Mouse (Mus musculus): ENCODE measurements around the gene Ppp1r1a.
A peak's percentile ranks its signal among the peaks of the same experiment; 100 is the strongest.

Gene Ppp1r1a

DNA sequence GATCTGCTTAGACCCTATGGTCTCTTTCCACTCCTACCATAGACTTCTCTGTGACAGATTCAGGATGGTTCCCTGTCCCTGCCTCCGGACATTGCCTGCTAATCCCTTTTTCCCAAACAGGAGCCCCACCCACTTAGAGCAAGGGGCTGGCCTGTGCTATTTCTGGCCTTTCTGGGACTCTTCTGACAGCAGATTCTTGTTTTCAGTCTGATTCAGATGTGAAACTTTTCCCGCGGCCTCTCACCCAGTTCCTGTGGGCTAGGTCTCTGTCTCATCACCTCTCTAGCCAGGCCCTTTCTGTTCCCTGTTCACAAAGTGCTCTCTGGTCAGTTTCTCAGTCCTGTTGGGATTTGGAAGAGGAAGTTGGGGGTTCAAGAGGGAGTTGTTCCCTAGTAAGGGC is 22.9 kb downstream of the Ppp1r1a start:
- DNase-seq (ENCODE audit: low spot score): no peak

DNA sequence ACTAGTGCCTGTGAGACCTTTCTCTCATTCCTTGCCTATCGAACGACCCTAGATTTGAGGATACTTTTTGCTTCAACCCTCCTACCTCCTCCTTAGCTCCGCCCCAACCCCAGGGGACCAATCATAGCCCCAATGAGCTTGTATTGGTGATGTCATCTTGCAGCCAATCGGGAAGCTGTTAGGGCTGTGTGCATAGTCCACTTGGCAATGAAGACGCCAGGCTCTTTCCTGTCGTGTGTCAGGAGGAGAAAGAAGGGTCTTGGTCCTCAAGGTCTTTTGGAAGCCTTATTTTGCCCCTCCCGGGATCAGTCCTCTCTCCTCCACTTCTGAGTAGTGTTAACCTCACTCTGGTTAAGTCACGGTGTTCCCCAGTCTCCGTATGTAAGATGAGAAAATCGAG is 23.7 kb downstream of the Ppp1r1a start:
- DNase-seq (ENCODE audit: low spot score): peak; percentile 72

DNA sequence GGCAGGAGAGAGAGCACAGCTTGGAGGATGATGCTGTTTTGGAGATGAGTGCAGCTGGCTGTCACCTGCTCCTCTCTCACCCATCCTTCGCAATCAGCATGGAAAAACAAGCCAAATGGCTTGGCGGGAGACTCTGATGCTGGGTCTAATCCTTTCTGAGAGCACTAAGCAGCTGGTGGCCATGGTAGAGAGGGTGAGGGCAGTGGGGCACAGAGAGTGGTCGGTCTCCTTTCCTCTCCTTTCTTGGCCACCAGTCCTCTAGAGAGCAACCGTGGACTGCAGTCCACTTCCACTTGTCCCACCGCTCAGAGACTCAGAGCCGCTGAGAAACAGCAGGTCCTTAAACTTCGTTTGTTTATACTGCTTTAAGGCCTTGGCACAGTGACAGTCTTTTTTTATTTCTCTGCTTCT is 24.2 kb downstream of the Ppp1r1a start:
- DNase-seq (ENCODE audit: low spot score): no peak

GRCm38 (mm10) chr15:103511652-103512051 is 26.2 kb downstream of the Ppp1r1a start:
- DNase-seq (ENCODE audit: low spot score): peak; percentile 57

- no peak for DNase-seq (ENCODE audit: low spot score)
Measured at GRCm38 (mm10) chr15:103509317-103509716, 28.5 kb downstream of the Ppp1r1a start.

DNA sequence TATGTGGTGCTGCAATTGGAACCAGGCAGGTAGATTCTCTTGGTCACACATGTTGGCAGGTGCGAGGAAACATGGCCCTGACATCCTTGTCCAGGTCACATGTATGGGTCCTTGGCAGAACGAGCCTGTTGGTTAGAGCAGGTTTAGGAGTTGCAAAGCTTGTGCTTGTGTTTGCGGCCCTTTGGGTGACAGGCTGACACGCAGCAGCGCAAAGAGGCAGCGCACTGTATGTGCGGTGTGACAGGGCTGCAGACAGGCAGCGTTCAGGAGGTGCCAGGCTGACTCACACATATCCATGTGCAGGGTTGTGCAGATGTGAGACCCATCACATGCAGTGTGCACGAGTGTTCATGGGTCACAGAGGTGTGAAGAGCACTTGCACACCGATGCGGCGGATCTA is 34.1 kb downstream of the Ppp1r1a start:
- DNase-seq (ENCODE audit: low spot score): no peak

- DNase-seq (ENCODE audit: low spot score): no peak
Measured at GRCm38 (mm10) chr15:103503251-103503600, 34.6 kb downstream of the Ppp1r1a start.

GRCm38 (mm10) chr15:103502435-103503250 is 35.2 kb downstream of the Ppp1r1a start, which contains the start of gene Pde1b:
TSS of gene Pde1b (plus strand) at chr15:103503034.
- DNase-seq (ENCODE audit: low spot score): peak; percentile 63

- DNase-seq (ENCODE audit: low spot score): no peak
Measured at GRCm38 (mm10) chr15:103501186-103501585, 36.6 kb downstream of the Ppp1r1a start.

GRCm38 (mm10) chr15:103500723-103501122 is 37.1 kb downstream of the Ppp1r1a start:
- DNase-seq (ENCODE audit: low spot score): no peak

- no peak for DNase-seq (ENCODE audit: low spot score)
Measured at GRCm38 (mm10) chr15:103498157-103498556, 39.6 kb downstream of the Ppp1r1a start.

- DNase-seq (ENCODE audit: low spot score): no peak
Measured at GRCm38 (mm10) chr15:103496204-103497140, 41.3 kb downstream of the Ppp1r1a start.

DNA sequence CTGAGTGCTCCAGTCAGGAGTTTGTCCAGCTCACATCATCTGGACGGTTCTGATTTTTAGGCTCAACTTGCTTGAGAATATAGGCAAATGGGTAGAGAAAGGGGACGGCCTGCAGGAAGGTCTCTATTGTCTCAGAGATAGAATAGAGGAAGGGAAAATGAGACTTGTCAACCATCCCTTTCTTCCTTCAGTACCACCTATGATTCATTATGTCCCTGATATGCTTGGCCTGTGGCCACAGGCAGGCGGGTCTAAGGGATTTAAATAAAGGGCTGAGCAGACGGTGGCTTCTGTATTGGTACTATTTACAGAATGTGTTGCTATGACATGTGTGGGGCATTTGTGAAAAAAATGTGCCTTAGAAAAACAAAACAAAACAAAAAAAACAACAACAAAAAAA is 49.5 kb downstream of the Ppp1r1a start:
- DNase-seq (ENCODE audit: low spot score): no peak

GRCm38 (mm10) chr15:103486658-103487057 is 51.1 kb downstream of the Ppp1r1a start:
- DNase-seq (ENCODE audit: low spot score): no peak

- DNase-seq (ENCODE audit: low spot score): no peak
Measured at GRCm38 (mm10) chr15:103485106-103485505, 52.7 kb downstream of the Ppp1r1a start.

- DNase-seq (ENCODE audit: low spot score): no peak
Measured at GRCm38 (mm10) chr15:103484490-103484889, 53.3 kb downstream of the Ppp1r1a start.

GRCm38 (mm10) chr15:103482488-103482887 is 55.3 kb downstream of the Ppp1r1a start:
- DNase-seq (ENCODE audit: low spot score): peak; percentile 37

Measured in layer of hippocampus, adult 11-12 months (tissue).